Mouse (Mus musculus) embryo, embryonic 10 days (tissue): ENCODE measurements around the gene Mael.

Experiments
- DNase-seq: peaks from one replicate; pipeline ENCODE4 v3.0.0-alpha.2; 2015; ENCODE audit warnings: low spot score

Mael gene

DNA sequence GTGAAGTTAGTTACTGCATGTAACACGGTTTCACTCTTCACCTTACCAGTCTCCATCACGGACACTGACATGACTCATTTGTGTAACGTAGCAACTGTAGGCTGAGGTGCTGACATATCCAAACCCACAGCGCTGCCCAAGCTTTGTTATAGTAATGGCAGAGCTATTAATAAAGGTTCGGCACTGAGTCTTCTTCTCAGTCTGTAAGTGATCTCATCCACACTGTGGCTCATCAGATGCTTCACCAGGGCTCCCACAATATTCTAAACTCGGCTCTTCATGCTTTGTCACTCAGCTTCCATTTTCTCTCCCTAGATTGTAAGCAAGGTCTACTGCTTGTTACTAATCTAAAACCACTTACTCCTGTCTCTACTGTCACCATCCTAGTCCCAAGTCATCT is 29.2 kb downstream of the Mael start:
- DNase-seq = no peak

DNA sequence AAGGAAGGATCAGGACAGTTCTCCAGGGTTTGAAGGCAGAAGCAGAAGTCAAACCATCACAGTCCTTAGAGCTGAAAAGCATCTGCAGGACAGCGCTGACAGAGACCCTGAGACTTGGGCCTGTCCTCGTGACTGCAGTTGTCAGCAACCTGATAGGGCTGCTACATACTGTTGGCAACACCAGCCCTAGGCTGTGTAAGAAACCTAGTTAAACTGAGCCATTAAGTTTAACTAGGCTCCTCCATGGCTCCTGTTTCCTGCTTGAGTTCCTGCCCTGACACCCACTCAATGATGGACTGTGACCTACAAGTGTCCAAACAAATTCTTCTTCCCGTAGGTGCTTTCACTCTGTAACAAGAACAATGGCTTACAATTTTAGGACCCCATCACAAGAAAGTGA is 33.4 kb downstream of the Mael start:
- no peak for DNase-seq

DNA sequence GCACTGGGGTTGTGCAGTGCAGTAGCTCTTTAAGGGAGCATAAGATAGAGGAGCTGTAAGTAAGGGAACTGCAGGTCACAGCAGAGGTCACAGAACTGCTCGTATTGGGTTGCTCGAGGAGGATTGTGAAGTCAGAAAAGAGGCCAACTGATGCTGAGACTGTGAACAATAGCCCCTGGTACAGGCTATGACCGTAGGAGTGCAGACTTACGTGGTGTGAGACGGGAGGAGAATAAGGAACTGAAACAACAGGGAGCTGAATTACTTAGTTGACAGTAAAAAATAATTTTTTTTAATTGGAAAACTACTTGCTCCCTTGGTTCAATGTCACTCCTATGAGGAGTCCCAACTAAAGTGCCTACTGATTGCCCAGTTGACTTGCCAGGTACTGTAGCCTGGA is 34.4 kb downstream of the Mael start:
- DNase-seq = peak; percentile 12

DNA sequence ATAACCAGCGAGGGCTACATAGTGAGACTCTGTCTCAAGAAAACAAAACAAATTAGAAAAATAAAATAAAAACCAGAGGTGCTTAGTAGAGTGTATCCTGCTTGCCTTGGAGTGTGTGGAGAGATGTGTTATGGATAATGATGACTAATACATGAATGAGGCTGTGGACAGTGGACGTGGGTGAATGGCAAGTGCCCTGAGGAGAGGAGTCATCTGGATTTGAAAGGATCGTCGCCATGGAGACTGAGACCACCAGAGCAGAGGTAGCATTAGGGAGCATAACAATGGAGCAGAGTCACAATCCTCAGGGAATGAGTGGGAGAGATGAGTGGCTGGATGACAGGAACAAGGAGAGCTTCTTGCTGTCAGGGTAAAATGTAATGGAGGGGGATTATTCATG is 48.7 kb downstream of the Mael start:
- DNase-seq = peak; percentile 60

DNA sequence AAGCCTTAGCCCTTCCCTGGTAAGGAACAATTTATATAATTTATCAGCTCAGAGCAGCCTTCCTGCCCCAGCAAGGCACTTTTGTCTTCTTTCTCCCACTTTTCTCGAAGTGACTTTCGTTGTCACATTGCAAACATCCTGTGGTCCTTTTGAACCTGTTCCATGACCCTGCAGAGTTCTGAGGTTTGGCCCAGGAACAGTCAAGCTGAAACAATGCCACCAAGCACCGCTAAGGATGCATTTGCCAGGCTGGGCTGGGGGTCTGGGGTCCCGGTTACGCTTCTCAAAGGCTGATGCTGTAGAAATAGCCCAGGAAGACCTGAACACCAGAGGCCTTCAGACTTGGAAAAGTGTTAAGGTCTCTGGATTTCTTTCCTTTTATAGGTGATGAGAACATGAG is 53.2 kb downstream of the Mael start:
- DNase-seq = no peak

DNA sequence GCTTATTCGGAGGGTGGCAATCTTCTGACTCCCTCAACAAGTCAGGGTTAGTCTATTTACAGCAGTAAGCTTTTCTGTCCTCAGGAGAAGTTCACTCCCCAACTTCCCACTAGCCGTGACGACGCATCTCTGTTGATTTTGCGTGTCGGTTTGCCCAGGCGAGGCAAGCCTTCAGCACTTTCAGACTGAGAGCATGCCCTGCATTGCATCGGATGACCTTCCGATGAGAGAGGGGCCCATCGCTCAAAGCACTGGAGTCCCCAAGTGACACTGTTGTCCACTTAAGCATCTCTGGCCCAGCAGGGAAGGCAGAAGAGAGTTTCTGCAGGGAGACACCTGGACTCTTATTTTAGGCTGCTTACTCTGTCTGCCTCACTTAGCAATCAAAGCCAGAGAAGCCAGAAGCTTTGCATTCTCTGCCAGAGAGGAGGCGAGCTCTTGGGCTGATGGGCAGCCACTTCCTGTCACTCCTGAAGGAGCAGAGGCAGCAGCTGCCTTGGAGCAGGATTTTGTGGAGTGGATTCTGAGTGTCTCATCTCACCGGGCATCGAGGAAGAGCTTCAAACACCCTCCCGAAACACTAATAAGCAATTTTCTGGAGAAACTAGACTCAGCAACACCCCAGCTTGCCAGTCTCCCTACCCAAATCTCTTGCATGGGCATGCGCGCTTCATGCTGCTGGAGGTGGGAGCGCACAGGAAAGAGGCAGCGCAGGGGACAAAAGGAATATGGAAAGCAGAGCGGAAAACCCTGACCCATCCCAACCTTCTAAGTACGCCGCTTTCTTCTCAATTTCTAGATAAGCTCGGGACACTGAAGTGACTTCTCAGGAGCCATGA is 53.9 kb downstream of the Mael start:
- no peak for DNase-seq

DNA sequence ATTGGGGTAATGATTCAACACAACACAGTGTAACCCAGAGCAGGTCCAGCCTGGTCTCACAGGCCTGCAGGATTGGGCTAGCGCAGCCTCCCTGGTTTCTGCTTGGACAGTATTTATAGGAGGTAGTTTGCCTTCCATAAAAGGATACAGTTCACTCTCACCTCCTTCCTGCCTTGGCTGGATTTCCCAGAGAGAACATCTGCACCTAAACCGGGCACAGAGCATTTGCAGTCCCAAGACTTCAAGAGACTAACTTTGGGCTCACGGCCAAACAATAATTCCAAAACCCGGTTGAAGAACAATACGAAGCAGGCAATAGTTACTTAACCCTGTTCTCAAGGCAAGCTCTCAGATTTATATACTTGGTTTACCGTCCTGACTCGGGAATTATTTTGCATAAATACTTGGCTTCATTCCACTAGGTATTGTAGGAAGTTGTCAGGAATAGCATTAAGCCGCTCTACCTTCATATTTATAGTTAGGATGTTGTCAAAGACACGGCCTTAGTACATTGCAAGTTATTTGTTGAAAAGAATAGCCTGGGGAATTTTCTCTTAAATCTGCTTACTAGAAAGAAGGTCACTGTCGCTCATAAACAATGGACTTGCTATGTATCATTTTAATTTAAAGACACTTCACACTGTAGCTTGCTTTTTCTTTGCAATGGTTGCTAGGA is 55.5 kb downstream of the Mael start:
- no peak for DNase-seq

DNA sequence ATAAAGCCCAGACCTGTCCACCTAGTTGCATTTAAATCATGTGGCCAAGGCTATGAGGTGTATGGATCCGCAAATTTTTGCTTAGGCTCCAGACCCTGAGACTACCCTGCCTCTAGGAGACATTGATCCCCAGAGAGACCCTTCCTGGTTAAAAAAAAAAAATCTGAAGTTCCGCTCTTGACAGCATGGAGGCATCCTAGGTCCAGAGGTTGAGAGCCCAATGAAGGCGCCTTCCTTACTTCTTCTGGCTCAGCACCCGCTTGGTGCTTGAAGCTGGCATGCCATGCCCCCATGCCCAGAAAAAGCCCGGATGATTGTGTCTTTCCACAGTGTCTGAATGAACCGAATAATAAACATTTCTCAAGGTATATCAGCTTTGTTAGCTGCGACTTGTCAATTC is 57.0 kb downstream of the Mael start:
- DNase-seq = no peak

DNA sequence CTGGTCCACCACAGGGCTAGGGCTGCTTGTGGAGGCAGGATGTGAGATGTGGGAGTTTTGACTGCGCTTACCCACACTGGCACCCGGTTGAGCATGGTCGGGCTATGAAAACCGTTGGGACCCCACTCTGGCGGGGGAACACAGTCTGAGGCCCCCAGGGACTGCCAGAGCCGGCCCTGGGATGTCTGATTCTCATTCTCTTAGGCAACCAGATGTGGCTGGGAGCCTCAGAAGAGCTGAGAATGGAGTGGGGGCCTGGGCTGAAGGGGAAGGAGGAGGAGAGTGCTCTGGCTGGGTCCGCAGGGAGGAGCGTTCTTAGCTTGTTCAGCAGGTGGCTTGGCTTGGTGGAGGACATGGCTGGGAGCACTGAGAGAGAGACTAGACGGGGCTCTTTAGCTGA is 64.9 kb downstream of the Mael start:
- no peak for DNase-seq

DNA sequence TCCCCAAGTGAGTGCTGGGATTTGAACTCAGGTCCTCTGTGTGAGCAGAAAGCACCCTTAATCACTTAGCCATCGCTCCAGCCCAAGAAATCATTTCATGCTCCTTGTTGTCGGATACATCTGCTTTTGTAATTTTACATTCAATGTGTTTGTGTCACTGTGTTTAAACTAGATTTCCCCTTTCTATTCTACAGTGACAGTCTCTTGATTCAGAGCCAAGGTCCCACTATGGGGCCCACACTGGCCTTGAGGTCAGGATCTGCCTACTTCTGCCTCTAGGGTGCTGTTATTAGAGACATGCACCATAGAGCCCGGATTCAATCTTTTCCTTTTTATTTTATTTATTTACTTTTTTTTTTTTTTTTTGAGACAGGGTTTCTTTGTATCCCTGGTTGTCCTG is 65.6 kb downstream of the Mael start:
- DNase-seq = no peak

DNA sequence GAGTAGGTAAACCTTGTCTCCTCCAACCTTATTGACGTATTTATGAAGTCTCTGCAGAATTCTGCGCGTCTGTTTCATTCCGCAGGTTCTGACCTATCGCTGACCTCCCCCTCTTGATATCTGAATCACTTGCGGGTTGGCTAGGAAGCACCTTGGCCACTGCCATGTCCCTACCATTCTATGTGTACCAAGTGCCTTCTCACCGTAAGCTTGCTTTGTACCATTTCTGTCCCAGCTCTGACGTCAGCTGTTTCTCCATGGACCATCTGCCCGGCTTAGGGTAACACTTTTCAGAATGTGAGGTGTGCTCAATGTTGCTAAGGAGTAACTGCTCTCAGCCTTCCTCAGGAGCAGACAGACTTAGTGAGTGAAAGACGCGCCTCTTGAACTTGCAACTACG is 67.7 kb downstream of the Mael start:
- DNase-seq = no peak

DNA sequence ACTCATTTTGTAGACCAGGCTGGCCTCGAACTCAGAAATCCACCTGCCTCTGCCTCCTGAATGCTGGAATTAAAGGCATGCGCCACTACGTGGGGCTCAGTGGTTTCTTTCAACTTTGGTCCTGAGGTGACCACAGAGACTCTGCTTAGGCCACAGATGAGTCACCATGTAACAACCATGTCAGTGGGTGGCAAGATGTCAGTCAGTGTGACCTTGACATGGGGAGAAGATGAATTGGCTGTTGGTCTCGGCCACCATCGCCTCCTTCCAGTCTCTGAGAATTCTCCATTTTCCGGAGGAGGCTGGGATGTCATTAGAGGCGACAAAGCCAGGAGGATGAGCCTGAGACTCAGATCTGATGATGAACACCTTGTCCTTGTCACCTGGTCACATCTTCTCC is 68.8 kb downstream of the Mael start:
- DNase-seq = no peak

DNA sequence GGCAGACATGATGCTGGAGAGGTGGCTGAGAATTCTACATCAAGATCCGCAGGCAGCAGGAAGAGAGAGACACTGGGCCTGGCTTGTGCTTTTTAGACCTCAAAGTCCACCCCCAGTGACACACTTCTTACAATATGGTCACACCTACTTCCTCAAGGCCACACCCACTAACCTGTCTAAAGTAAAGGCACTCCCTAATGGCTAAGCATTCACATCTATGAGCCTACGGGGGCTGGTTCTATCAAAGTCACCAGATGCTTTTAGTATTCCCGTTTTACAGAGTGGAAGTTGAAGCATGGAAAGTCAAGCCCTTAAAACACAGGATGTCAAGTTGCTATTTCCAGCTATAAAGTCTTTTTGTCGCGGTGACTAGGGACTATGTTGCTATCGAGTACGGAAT is 70.5 kb downstream of the Mael start:
- DNase-seq = no peak

DNA sequence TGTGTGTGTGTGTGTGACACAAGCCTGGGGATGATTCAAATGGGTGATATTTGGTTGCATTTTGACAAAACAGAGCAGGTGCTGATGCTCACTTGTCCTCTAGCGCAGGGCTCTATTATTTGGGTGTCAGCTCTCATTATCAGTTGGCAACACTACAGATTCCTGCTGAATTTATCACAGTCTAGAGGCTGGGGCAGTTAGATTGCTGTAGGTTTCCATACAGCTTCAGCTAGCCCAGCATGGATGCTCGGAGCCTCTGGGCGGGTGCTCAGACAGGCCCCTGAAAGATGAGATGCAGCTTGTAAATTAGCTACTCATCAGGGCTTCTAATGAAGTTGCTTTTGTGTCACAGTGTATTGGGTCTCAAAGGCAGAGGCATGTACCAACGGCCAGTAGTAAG is 71.1 kb downstream of the Mael start:
- no peak for DNase-seq

DNA sequence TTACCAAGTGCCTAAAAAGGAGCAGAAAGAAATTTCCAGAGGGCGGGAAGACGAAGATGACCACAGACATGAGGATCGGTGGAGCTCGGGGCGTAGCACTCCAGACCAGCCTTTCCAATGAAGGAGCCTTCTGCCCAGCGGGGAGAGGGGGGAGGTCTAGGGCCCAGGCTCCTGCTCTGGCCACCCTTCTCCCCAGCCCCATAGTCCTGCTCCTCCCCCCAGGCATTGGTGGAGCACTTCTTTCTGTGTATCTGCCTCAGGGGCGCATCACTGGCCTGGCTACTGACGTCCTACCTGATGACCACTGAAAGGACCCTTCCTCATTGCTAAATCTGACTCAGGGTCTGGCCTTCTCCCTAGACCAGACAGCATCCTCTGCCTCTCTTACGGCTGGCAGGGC is 73.4 kb downstream of the Mael start:
- no peak for DNase-seq

DNA sequence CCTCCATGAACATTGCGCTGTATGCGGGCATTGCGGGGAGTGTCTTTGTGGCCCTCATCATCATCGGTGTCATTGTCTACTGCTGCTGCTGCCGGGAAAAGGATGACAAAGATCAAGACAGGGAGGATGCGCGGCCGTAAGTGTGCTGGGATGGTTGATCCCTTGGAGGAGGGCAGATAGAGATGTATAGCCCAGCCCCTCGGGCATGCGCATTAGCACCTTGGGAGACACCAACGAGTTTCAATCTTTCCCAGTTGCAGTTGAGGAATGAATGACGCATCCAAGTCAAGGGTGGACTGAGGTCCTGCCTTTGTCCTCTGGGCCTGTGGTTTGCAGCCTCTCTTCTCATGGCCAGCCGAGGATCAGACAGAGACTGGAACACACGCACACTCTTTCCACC is 74.0 kb downstream of the Mael start:
- no peak for DNase-seq

DNA sequence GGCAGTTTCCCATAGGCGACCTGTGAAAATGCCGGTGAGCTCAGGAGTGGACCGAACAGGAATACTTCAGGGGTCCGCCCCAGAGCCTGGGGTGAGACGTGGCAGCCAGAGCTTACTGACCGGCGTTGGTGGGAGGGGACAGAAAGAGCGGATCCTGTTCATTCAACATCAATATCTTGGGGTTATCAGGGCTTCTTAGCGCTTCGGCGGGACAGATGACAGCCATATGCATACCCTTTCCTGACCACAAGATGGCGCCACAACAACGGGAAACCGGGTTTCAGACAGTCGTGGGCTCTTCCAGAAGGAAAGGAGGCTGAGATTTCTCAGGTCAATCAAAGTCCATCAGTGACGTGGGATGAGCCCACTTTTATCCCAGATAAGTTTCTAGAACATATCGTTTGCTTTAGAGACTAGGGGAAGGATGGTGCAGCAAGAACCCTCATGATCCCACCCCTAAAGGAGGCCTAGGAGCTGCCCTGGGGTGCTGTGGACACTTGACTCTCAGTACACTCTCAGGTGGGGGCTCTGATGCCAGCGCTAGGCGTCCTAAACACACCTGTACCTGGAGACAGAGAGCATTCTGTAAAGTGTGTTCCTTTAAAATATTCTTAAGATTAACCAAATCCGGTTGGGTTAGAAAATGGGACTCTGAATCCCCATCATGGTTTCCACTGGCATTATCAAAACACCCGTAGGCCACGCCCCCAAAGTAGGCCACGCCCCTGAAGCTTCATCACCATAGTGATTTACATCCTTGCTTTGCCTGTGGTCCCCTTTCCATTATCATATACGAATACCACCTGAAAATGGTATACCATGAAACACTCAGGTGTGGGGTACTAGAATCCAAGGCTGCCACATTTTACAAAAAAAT is 77.7 kb downstream of the Mael start:
- DNase-seq = peak; percentile 91

DNA sequence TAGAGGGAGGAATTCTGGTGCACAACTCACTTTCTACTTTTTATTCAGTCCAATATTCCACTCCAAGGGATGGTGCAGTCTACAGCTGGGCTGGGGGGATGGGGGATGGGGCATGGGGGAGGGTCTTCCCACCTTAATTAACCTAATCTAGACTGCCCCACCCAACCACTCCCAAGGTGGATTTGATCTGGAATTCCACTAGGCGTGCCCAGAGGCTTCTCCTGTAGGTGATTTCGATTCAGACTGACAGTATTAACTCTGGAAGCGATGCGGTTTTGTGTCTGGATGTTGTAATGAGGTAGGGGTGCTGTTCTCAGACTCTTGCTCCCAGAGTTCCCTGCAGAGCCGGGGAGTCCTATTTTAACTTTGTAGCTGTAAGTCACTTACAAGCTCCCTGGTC is 78.4 kb downstream of the Mael start:
- DNase-seq = no peak

DNA sequence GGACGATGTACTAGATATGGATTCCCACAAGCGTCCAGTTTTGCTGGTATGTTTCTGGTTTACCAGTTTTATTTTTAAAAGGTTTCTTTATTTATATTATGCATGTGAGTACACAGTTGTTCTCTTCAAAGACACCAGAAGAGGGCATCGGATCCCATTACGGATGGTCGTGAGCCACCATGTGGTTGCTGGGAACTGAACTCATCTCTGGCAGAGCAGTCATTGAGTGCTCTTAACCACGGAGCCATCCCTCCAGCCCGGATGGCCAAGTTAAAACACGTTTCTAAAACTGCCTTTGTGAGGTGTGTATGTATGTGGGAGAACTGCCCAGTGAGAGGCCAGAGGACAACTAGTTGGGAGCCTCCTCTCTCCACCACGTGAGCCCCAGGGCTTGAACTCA is 79.9 kb downstream of the Mael start:
- DNase-seq = no peak

DNA sequence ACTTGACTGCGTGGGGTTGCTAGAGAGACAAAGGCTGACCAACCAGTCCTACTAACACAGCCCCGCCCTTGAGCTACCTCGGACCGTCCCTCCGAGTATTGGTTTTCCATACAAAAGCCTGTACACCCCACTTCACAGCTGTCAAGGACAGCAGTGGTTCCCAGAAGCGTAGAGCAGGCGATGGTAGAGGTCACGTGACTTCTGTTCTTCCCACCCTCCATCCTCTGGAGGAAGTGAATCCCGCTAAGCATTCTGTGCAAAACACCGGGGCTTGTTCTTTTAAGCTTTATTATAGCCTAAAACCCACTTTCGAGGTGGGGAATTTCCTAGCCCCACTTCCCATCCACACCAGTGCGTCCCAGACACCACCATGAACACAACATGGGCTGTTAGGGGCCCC is 80.8 kb downstream of the Mael start:
- no peak for DNase-seq

DNA sequence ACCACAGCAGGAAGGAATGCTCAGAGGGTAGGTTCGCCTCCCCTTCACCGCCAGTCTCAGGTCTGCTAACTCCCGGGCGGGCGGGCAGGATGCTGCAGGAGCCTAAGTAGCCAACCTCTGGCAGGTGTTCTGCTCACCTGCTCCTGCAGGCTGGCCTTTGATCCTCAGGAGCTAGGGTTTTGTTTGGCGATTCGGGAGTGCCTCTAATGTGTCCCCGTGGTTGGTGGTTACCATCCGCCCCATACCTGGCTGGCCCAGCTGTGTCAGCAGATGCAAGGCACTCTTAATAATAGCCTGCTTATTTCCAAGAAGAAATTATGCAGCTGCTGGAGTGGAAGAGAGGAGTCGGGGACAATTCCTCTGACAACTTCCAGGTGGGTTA is 83.4 kb downstream of the Mael start:
- no peak for DNase-seq

DNA sequence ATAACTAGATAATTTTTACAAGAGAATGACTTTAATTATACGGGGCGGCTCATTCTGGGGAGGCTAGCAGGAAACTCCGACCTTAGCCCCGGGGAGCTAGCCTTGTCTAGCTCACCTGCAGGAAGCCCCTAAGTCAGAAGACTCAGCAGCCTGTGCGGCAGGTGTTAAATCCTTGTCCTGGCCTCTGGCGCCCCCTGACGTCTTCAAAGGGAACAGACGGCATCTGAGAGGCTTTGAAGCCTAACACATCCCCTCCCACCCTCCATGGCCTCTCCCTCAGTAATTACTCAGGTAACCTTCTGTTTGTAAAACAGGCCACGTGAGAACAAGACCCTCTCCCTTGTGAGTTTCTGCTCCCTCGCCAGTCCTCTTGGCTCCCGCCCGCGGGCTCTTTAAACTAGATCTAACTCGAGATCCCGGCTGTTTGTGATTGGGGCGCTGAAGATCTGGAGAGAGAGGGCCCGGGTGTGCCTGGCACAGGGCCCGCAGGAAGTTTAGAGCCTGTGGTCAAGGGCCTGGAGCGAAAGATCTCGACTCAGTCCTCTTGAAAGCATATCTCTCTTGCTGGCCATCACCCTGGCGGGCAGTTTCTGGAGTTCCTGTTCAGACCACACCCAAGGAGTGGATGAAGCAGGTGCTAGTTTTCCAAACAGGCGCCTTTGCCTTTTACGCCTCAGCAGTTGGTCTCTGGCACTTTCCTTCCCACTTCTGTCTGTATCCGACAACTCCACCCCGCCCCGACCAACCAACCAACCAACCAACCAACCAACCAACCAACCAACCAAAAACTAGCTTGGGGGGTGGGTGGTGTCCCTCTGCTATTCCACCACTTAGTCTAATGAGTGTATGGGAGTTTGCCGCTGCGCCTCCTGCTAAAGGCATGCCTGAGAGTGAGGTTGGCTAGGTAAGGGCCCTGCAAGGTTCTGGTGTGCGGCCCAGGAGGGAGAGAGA is 84.1 kb downstream of the Mael start:
- DNase-seq = peak; percentile 87
